Mouse (Mus musculus): ENCODE results near the gene Tsc2. TPM values are rescaled to one million over a fixed set of nuclear protein-coding genes. Genes with fewer than 3 reads are reported as not detected.

The Tsc2 gene
- polyA plus RNA-seq, 1 experiment from 2014 or later = 62.7 TPM

DNA sequence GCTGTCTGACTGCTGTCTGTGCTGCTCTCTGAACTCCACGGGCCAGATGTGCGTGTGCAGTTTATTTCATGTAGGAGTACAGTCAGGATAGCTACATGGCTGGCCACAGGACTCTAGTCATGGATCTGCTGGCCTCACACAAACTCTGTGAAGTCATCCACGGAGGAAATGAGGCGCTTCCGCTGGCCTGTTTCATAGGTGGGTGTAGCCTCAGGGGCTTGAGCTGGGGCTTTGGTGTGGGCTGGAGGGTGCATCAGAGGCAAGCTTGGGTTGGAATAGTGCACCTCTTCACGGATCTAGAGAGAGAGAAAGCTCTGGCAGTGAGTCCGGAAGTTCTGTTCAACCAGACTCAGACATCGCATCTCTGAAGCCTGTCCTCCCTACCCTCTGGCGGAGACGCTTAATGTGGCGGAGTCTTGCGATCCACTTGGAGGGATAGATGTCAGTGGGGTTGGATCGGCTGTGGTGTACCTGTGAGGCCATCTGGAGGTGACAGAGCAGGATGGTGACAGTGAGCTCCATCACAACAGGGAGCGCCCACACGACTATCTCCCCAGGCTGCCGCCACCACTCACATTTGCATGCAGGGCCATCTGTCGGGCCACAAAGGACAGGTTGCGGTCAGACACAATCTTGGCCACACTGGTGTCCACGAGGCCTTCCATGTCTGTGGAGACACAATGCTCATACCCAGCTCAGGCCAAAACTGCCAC, 35.8 kb downstream of the Tsc2 start:
- Histone ChIP-seq H3K4me1 (no peaks in the 10 kb centered on the region), H3K9me3 (replicated peaks) (no peaks in the 10 kb centered on the region), H3K27me3 (ENCODE audit: low read depth, poor library complexity, severe bottlenecking) (no peaks in the 10 kb centered on the region), H3K36me3 (peaks cover 100% of the 10 kb centered on the region), H3K4me3 (no peak overlapping the region), H3K27ac (replicated peaks) (no peak overlapping the region)
- DNase-seq (ENCODE audit: low spot score) = no peak
- WGBS = 91% methylated on average over 19 of the region's 19 CpGs

DNA sequence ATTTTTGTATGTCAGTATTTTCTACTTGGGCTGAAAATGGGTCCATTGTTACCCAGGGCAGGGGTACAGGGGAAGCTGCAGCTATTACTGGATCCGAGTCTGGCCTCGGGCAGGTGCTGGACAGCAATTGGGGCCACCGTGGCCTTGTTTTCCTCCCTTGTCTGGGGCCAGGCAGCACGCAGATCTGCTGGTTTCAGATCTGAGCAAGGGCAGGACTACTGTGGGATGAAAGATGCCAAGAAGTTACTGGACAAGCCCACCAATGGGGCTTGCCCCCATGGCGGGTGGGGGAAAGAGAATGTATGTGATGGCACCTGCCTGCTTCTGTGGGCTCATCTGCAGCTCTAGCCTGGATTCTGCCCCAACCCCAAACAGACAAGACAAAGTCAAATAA, 36.4 kb downstream of the Tsc2 start:
- Histone ChIP-seq H3K9me3 (replicated peaks) (no peaks in the 10 kb centered on the region), H3K36me3 (peaks cover 100% of the 10 kb centered on the region), H3K27ac (replicated peaks) (no peak overlapping the region), H3K27me3 (ENCODE audit: low read depth, poor library complexity, severe bottlenecking) (no peaks in the 10 kb centered on the region), H3K4me1 (no peaks in the 10 kb centered on the region), H3K4me3 (no peak overlapping the region)
- DNase-seq (ENCODE audit: low spot score) = no peak
- WGBS = 87% methylated on average over 5 of the region's 5 CpGs

DNA sequence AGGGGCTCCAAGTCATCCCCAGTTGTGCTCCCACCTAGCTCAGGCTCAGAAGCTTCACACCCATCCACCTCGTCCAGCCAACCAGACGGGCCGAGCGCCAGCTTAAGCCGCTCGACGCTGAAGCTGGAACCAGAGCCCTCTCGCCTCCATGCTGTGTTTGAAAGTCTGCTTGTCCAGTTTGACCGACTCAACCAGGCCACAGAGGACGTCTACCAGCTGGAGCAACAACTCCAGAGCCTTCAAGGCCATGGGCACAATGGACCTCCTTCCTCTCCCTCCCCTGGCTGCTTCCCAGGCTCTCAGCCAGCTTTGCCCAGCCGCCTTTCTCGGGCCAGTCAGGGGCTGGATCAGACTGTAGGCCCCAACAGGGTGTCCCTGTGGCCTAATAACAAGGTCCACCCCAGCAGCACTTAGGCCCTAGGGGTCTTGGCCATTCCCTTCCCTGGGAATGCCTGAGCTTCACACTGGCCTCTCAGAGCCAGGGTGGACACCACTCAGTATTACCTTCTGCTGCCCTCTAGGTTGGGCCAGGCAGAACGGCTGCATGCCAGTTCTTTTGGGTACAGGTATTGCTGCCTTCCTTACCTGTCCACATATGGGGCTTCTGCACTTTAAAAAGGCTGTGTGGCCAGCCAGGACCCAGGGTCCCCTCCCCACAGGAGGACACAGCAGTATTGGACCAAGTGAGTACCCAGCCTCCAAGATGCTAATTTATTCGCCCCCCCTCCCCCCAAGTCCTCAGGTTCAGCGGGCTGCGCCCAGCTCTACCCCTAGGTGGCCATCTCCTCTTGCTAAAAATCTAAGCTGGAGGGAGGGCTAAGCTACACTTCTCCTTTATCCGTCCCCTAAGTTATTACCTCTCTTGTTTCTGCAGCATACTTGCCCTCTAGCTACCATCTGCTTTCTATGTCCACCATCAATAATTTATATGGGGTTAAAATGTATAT, 37.0 kb downstream of the Tsc2 start:
- Histone ChIP-seq H3K27me3 (ENCODE audit: low read depth, poor library complexity, severe bottlenecking) (no peaks in the 10 kb centered on the region), H3K36me3 (peaks cover 100% of the 10 kb centered on the region), H3K27ac (replicated peaks) (no peak overlapping the region), H3K4me1 (no peaks in the 10 kb centered on the region), H3K4me3 (no peak overlapping the region), H3K9me3 (replicated peaks) (no peaks in the 10 kb centered on the region)
- no peak for DNase-seq (ENCODE audit: low spot score)
- 78% methylated on average over 17 of the region's 17 CpGs for WGBS

DNA sequence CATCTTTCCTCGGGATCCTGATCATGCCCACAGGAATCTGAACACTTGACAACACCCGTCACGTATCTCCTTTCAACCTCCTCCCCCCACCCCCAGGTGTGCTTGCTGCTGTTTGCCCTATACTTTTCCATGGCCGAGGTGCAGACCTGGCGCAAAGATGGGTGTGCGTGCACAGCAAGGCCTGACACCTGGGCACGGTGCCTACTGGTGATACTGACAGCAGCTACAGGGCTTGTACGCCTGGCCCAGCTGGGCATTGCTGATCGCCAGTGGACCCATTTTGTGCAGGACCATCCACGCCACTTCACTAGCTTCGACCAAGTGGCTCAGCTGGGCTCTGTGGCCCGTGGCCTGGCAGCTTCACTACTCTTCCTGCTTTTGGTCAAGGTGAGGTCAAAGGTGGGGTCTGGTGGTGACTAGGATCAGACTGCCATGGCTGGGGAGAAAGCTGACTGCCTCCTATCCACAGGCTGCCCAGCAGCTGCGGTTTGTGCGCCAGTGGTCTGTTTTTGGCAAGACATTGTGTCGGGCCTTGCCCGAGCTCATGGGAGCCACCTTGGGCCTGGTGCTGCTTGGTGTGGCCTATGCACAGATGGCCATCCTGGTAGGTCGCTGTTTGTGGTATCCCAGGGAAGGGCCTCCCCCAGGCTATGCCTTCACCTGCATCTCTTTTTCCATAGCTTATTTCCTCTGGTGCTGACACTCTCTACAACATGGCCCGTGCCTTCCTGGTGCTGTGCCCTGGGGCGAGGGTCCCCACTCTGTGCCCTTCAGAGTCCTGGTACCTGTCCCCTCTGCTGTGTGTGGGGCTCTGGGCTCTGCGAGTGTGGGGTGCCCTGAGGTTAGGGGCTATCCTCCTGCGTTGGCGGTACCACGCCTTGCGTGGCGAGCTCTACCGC, 38.2 kb downstream of the Tsc2 start:
- H3K9me3 ChIP-seq (replicated peaks) = no peaks in the 10 kb centered on the region
- no peaks in the 10 kb centered on the region for H3K4me1 ChIP-seq
- no peak for DNase-seq (ENCODE audit: low spot score)
- no peak overlapping the region for H3K27ac ChIP-seq (replicated peaks)
- H3K4me3 ChIP-seq = no peak overlapping the region
- WGBS = 95% methylated on average over 26 of the region's 26 CpGs
- H3K36me3 ChIP-seq = peaks cover 97% of the 10 kb centered on the region
- H3K27me3 ChIP-seq (ENCODE audit: low read depth, poor library complexity, severe bottlenecking) = no peaks in the 10 kb centered on the region

DNA sequence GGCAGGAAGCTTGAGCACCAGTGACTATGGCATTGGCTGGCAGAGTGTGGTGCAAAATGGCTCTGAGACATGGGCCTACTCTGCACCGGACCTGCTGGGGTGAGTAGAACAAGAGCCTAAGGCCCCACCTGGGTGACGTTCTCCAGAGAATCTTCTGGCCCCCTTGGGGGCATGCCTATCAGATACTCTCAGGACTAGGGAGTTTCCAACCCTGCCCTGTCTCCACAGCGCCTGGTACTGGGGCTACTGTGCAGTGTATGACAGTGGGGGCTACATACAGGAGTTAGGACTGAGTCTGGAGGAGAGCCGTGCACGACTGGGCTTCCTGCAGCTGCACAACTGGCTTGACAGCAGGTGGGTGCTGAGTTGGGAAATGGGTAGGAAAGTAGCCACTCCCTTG, 39.2 kb downstream of the Tsc2 start:
- H3K4me3 ChIP-seq = no peak overlapping the region
- no peaks in the 10 kb centered on the region for H3K4me1 ChIP-seq
- H3K9me3 ChIP-seq (replicated peaks) = no peaks in the 10 kb centered on the region
- H3K27me3 ChIP-seq (ENCODE audit: low read depth, poor library complexity, severe bottlenecking) = no peaks in the 10 kb centered on the region
- H3K36me3 ChIP-seq = peaks cover 96% of the 10 kb centered on the region
- DNase-seq (ENCODE audit: low spot score) = no peak
- 87% methylated on average over 5 of the region's 5 CpGs for WGBS
- H3K27ac ChIP-seq (replicated peaks) = no peak overlapping the region

DNA sequence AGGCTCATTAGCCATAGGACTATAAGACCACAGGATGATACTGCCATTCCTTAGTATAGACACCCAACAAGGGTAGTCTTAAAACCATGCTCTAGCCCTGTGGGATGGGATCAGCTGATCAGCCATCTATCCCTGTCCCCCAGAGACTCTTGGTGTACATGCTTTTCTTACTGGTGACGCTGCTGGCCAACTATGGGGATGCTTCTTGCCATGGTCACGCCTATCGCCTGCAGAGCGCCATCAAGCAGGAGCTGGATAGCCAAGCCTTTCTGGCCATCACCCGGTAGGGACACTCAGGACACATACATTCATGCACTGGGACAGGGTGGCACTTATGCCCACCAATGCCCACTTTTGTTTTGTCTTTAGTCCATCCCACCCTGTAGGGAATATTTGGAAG, 40.7 kb downstream of the Tsc2 start:
- Histone ChIP-seq H3K9me3 (replicated peaks) (no peaks in the 10 kb centered on the region), H3K27me3 (ENCODE audit: low read depth, poor library complexity, severe bottlenecking) (no peaks in the 10 kb centered on the region), H3K27ac (replicated peaks) (no peak overlapping the region), H3K36me3 (peaks cover 96% of the 10 kb centered on the region), H3K4me3 (no peak overlapping the region), H3K4me1 (no peaks in the 10 kb centered on the region)
- DNase-seq (ENCODE audit: low spot score) = no peak
- 96% methylated on average over 5 of the region's 5 CpGs for WGBS

DNA sequence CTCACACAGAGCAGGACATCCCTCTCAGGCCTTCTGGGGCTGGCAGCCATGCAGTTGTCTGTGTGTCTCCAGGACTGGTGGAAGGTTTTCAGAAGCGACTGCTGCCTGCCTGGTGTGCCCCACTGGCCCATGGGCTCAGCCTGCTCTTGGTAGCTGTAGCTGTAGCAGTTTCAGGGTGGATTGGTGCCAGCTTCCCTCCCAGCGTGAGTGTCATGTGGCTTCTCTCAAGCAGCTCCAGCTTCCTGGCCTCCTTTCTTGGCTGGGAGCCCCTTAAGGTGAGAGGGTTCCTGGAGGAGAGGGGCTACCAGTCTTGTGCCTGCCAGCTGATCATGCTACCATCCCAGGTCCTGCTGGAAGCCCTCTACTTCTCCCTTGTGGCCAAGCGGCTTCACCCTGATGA, 41.5 kb downstream of the Tsc2 start:
- Histone ChIP-seq H3K9me3 (replicated peaks) (no peaks in the 10 kb centered on the region), H3K4me1 (no peaks in the 10 kb centered on the region), H3K36me3 (peaks cover 96% of the 10 kb centered on the region), H3K27me3 (ENCODE audit: low read depth, poor library complexity, severe bottlenecking) (no peaks in the 10 kb centered on the region), H3K4me3 (no peak overlapping the region), H3K27ac (replicated peaks) (no peak overlapping the region)
- DNase-seq (ENCODE audit: low spot score) = no peak
- 88% methylated on average over 3 of the region's 3 CpGs for whole genome bisulfite sequencing

DNA sequence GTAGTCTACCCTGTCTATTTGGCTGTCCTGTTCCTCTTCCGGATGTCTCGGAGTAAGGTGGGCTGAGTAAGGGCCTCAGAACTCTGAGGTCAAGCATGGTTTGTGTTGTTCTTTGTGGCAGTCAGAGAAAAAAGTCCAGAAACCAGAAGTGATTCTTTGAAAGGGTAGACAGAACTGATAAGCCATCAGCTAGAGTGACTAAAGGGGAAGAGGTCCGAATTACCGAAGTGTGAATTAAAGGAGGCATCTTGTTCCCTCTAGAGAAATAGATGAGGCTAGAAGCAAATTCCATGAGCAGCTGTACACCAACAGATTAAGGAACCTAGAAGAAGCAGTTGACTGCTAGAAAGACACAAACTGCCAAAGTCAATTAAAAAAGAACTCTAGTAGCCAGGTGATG, 45.9 kb downstream of the Tsc2 start:
- H3K27me3 ChIP-seq (ENCODE audit: low read depth, poor library complexity, severe bottlenecking) = no peaks in the 10 kb centered on the region
- 92% methylated on average over 4 of the region's 4 CpGs for WGBS
- no peaks in the 10 kb centered on the region for H3K4me1 ChIP-seq
- no peaks in the 10 kb centered on the region for H3K9me3 ChIP-seq (replicated peaks)
- DNase-seq (ENCODE audit: low spot score) = no peak
- H3K4me3 ChIP-seq = no peak overlapping the region
- H3K27ac ChIP-seq (replicated peaks) = no peak overlapping the region
- peaks cover 91% of the 10 kb centered on the region for H3K36me3 ChIP-seq

DNA sequence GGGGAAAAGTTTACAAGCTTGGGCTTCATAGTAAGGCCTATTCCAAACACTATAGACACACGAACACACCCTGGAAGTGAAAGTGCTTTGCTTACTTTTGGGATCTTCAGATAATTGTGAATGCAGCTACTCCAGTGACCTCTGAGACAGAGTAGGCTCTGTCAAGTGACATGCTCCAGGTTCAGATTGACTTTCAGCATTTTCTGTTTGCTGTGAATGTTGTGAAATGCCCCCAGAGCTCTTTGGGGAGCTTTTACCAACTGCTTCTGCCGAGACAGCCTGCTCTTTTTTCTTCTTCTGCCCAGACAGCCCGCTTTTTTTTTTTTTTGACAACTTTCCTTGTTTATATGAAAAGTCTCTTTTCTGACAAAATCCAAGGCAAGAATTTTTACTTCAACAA, 47.9 kb downstream of the Tsc2 start:
- Histone ChIP-seq H3K4me3 (no peak overlapping the region), H3K4me1 (no peaks in the 10 kb centered on the region), H3K9me3 (replicated peaks) (no peaks in the 10 kb centered on the region), H3K27ac (replicated peaks) (no peak overlapping the region), H3K36me3 (peaks cover 94% of the 10 kb centered on the region), H3K27me3 (ENCODE audit: low read depth, poor library complexity, severe bottlenecking) (no peaks in the 10 kb centered on the region)
- no peak for DNase-seq (ENCODE audit: low spot score)
- 77% methylated on average over 3 of the region's 3 CpGs for WGBS

DNA sequence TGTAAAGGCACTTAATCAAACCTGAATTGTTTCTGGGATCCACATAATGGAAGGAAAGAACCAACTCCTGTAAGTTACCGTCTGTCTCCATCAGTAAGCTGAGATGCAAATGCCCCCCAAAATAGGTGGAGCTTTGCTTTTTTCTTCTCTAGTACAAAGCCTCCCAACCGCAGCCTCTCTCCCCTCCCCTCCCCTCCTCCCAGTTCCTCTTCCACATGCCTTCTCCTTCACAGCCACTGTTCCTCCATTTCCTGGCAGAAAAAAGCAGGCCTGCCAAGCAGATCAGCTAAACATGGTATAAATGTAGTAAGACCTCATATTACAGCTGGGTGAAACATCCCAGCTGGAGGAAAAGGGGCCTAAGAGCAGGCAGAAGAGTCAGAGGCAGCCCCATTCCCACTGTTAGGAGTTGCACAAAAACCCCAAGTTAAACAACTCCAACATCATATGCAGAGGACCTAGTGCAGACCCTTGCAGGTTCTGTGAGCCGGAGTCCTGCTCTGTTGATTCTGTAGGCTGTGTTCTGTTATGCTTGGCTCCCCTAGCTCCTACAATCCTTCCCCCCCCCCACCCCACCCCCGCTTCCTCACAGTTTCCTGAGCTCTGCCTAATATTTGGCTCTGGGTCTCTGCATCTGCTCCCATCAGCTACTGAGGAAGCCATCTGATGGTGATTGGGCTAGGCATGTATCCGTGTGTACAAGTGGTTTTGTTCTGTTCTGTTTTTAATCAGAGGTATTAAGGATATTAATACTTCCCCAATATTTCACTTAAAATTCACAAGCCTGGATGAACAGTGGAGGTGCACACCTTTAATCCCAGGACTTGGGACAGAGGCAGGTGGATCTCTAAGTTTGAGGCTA, 48.6 kb downstream of the Tsc2 start:
- Histone ChIP-seq H3K27me3 (ENCODE audit: low read depth, poor library complexity, severe bottlenecking) (no peaks in the 10 kb centered on the region), H3K9me3 (replicated peaks) (no peaks in the 10 kb centered on the region), H3K27ac (replicated peaks) (no peak overlapping the region), H3K36me3 (peaks cover 95% of the 10 kb centered on the region), H3K4me1 (no peaks in the 10 kb centered on the region), H3K4me3 (no peak overlapping the region)
- 75% methylated on average over 5 of the region's 5 CpGs for WGBS
- no peak for DNase-seq (ENCODE audit: low spot score)

DNA sequence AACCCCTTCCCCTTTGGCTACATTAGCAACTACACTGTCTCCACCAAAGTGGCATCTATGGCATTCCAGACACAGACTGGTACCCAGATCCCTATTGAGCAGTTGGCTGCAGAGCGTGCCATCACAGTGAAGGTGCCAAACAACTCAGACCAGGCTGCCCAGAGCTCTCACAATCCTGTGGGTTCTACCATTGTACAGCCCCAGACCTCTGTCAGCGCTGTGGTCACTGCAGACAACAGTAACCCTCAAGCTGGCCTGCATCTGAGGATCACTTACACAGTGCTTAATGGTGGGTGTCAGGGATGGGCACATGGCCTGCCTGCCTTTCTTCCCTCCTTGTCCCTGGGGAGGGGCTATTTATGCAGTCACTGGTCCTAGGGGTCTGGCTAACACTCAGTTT, 52.1 kb downstream of the Tsc2 start:
- 92% methylated on average over 2 of the region's 2 CpGs for WGBS
- no peaks in the 10 kb centered on the region for H3K4me1 ChIP-seq
- H3K36me3 ChIP-seq = peaks cover 93% of the 10 kb centered on the region

DNA sequence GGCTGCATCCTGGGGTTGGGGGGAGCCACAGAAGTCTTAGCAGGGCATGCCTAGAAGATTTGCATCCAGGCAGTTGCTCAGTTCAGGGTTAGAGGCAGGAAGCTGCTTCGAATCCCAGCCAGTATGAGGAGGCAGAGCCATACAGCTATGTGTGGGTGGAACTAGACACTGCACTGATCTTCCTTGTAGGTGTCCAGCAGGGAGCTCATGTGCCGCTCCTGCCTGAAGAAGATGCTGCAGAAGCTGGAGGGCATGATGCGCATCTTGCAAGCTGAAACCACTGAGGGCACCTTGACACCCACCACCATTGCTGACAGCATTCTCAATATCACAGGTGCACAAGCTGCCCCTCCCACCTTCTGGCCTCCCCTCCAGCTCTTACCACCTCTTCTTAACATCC, 52.9 kb downstream of the Tsc2 start:
- 96% methylated on average over 3 of the region's 3 CpGs for WGBS
- Histone ChIP-seq H3K4me1 (no peaks in the 10 kb centered on the region), H3K27me3 (ENCODE audit: low read depth, poor library complexity, severe bottlenecking) (no peaks in the 10 kb centered on the region), H3K4me3 (no peak overlapping the region), H3K9me3 (replicated peaks) (no peaks in the 10 kb centered on the region), H3K36me3 (peaks cover 95% of the 10 kb centered on the region), H3K27ac (replicated peaks) (no peak overlapping the region)
- no peak for DNase-seq (ENCODE audit: low spot score)

More for the DNA sequence above, 52.1 kb downstream of the Tsc2 start:
- H3K4me3 ChIP-seq = no peak overlapping the region
- H3K27ac ChIP-seq (replicated peaks) = no peak overlapping the region
- H3K27me3 ChIP-seq (ENCODE audit: low read depth, poor library complexity, severe bottlenecking) = no peaks in the 10 kb centered on the region
- H3K9me3 ChIP-seq (replicated peaks) = no peaks in the 10 kb centered on the region
- no peak for DNase-seq (ENCODE audit: low spot score)
